Mouse (Mus musculus) small intestine, adult 2 months (tissue): ENCODE results near the gene Slc43a2.

Experiments
- CTCF ChIP-seq: fragments of 200-500 bp; IDR thresholded peaks from 2 replicates; pipeline ENCODE4 v1.5.1; 2012; ENCODE audit warnings: low read depth, mild to moderate bottlenecking, control low read depth, inconsistent platforms, low read length, moderate library complexity, mixed read lengths; ENCODE audit not compliant: insufficient replicate concordance, insufficient read length; ENCODE audit errors: extremely low read depth
- POLR2A ChIP-seq: fragments of 200-500 bp; IDR thresholded peaks from 2 replicates; pipeline ENCODE4 v1.6.1; 2012; ENCODE audit warnings: low read depth, mild to moderate bottlenecking, control low read depth, inconsistent platforms, low read length, moderate library complexity

GRCm38 (mm10) chr11:75572854-75573650 lies 41.6 kb downstream of the Slc43a2 start:
- TF ChIP-seq POLR2A (no peak), CTCF (peak; percentile 92; the same call in 1 of the 2 replicates)
